Mouse (Mus musculus): ENCODE data around the gene Emid1.

DNA sequence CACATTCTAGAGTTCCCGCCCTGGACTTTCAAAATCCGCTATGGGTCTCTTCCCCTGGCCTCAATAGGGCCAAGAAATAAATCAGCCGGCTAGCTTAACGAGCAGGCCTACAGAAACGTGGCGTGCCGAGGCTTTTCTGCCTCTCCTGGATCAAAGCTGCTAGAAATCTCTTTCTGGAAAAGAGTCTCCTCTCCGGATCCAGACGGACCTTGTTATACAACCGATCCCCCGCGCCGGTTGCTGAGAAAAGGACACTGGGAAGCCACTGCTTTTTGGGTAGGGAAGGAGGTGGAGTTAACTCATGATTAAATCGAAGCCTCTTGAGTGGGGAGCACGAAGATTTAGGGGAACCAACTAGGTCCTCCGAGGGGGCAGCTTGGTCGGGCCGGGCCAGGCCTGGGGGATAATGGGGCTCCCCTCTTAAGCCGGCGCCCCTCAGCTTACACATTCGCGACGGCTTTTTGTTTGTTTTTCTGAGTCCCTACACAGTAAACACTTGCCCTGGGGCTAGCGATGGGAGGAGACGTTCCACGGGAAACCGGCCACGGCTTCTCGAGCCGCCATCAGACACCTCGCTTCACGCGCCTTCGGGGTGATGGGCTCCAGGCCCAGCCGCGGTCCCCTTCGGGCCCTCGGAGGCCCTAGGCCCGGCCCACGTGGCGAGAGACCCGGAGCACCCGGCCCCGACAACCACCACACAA is 53.9 kb downstream of the Emid1 start:
- TF ChIP-seq CTCF (IDR thresholded peaks at IDR 0.05; ENCODE audit: low read depth, low read length) (no peak), TAL1 (conservative IDR thresholded peaks at IDR 0.05; ENCODE audit: low read depth, low read length) (no peak)

Measured in G1E (cell line).